ENCODE assay signal across 21 mouse cellular contexts in genomic region chr6:96373274-96373673, GRCm38 (mm10).
DNase-seq lines count a peak whose midpoint lies in the region; ATAC-seq and TF ChIP-seq lines count a peak whose summit lies in the region.
"Had no signal": no experiment of that assay in that cellular context is flagged by ENCODE, and none has a peak within 500 bp of the region (broad histone marks: within the 10 kb centered on the region; RNA-seq: fewer than 3 reads in every experiment).

No protein-coding gene starts in this region.

- no peak overlapping the region for H3K9ac ChIP-seq in embryonic facial prominence, embryonic 14.5 days (ENCODE audit: low read depth, low read length)
- H3K9ac ChIP-seq in forebrain, postnatal 0 days: no peak overlapping the region
- no peak overlapping the region for H3K9ac ChIP-seq in forebrain, embryonic 16.5 days (replicated peaks; ENCODE audit: low read depth, low read length)
- no peak overlapping the region for H3K9ac ChIP-seq in midbrain, embryonic 13.5 days (replicated peaks)
- H3K9ac ChIP-seq: heart, embryonic 13.5 days; hindbrain, embryonic 13.5 days had no signal

- no peak for DNase-seq in embryonic facial prominence, embryonic 14.5 days (ENCODE audit: low spot score)
- no peak for DNase-seq in embryonic facial prominence, embryonic 10.5 days (ENCODE audit: low spot score)
- DNase-seq in forebrain, postnatal 0 days: no peak
- DNase-seq in midbrain, embryonic 10.5 days (ENCODE audit: low spot score): no peak
- no peak for DNase-seq in lung, adult 2 months
- DNase-seq: adrenal gland, postnatal 14 days; B cell, adult 2 months; cerebellum, adult 2 months; cerebellum, postnatal 10 days; gastrocnemius, postnatal 36 days; heart, adult 11 months; heart, postnatal 36 days; kidney, adult 11 months had no signal

- no peak overlapping the region for H3K4me2 ChIP-seq in embryonic facial prominence, embryonic 14.5 days (ENCODE audit: low read depth, low read length)
- H3K4me2 ChIP-seq in forebrain, postnatal 0 days (ENCODE audit: low read depth): no peak overlapping the region
- H3K4me2 ChIP-seq in forebrain, embryonic 16.5 days (ENCODE audit: low read length): no peak overlapping the region
- H3K4me2 ChIP-seq in midbrain, embryonic 13.5 days (replicated peaks): no peak overlapping the region
- H3K4me2 ChIP-seq: heart, embryonic 13.5 days; hindbrain, embryonic 13.5 days had no signal

- no peak for TF ChIP-seq CTCF in forebrain, postnatal 0 days (IDR thresholded peaks at IDR 0.05; ENCODE audit: low read depth)
- TF ChIP-seq CTCF in lung, adult 2 months (IDR thresholded peaks at IDR 0.05; ENCODE audit: insufficient read depth, low read length): no peak

- no peaks in the 10 kb centered on the region for H3K9me3 ChIP-seq in embryonic facial prominence, embryonic 14.5 days (ENCODE audit: control insufficient read depth, low read length)
- no peaks in the 10 kb centered on the region for H3K9me3 ChIP-seq in embryonic facial prominence, embryonic 10.5 days
- no peaks in the 10 kb centered on the region for H3K9me3 ChIP-seq in forebrain, postnatal 0 days (ENCODE audit: low read length)
- no peaks in the 10 kb centered on the region for H3K9me3 ChIP-seq in forebrain, embryonic 16.5 days (ENCODE audit: control insufficient read depth, low read length)
- H3K9me3 ChIP-seq in midbrain, embryonic 13.5 days: no peaks in the 10 kb centered on the region
- H3K9me3 ChIP-seq in midbrain, embryonic 10.5 days (replicated peaks): no peaks in the 10 kb centered on the region
- H3K9me3 ChIP-seq: heart, embryonic 13.5 days; hindbrain, embryonic 13.5 days had no signal

- WGBS in embryonic facial prominence, embryonic 14.5 days: 69% methylated on average over 2 of the region's 2 CpGs
- 69% methylated on average over 2 of the region's 2 CpGs for whole genome bisulfite sequencing in embryonic facial prominence, embryonic 10.5 days
- 14% methylated on average over 2 of the region's 2 CpGs for WGBS in forebrain, postnatal 0 days
- WGBS in forebrain, embryonic 16.5 days: 11% methylated on average over 2 of the region's 2 CpGs
- WGBS in midbrain, embryonic 13.5 days: 11% methylated on average over 2 of the region's 2 CpGs
- 47% methylated on average over 2 of the region's 2 CpGs for WGBS in midbrain, embryonic 10.5 days
- WGBS in lung, adult 2 months: 80% methylated on average over 2 of the region's 2 CpGs

- no peak for TF ChIP-seq POLR2A in lung, adult 2 months (IDR thresholded peaks at IDR 0.05; ENCODE audit: borderline replicate concordance, extremely low read depth, low read depth, low read length)

- H3K27me3 ChIP-seq in embryonic facial prominence, embryonic 14.5 days (replicated peaks; ENCODE audit: control insufficient read depth, insufficient read depth, low read length): no peaks in the 10 kb centered on the region
- no peaks in the 10 kb centered on the region for H3K27me3 ChIP-seq in embryonic facial prominence, embryonic 10.5 days (replicated peaks; ENCODE audit: low read depth, poor library complexity, severe bottlenecking)
- peaks cover 5% of the 10 kb centered on the region; the same call in 1 of the 2 replicates for H3K27me3 ChIP-seq in forebrain, postnatal 0 days (ENCODE audit: insufficient read depth, low read length)
- no peaks in the 10 kb centered on the region for H3K27me3 ChIP-seq in forebrain, embryonic 16.5 days (replicated peaks; ENCODE audit: control insufficient read depth, insufficient read depth, low read length)
- no peaks in the 10 kb centered on the region for H3K27me3 ChIP-seq in midbrain, embryonic 13.5 days
- H3K27me3 ChIP-seq in midbrain, embryonic 10.5 days (ENCODE audit: low read depth, poor library complexity, severe bottlenecking): no peaks in the 10 kb centered on the region
- H3K27me3 ChIP-seq: heart, embryonic 13.5 days; hindbrain, embryonic 13.5 days had no signal

- no peaks in the 10 kb centered on the region for H3K4me1 ChIP-seq in embryonic facial prominence, embryonic 14.5 days (ENCODE audit: control insufficient read depth, insufficient read depth, low read length)
- H3K4me1 ChIP-seq in embryonic facial prominence, embryonic 10.5 days: no peaks in the 10 kb centered on the region
- no peaks in the 10 kb centered on the region for H3K4me1 ChIP-seq in forebrain, postnatal 0 days (ENCODE audit: insufficient read depth)
- H3K4me1 ChIP-seq in forebrain, embryonic 16.5 days (replicated peaks; ENCODE audit: control insufficient read depth, insufficient read depth, low read length): peaks cover 6% of the 10 kb centered on the region
- H3K4me1 ChIP-seq in midbrain, embryonic 13.5 days (replicated peaks): peaks cover 10% of the 10 kb centered on the region
- peaks cover 17% of the 10 kb centered on the region for H3K4me1 ChIP-seq in midbrain, embryonic 10.5 days
- H3K4me1 ChIP-seq in lung, adult 2 months (ENCODE audit: control insufficient read depth, insufficient read depth, low read length): no peaks in the 10 kb centered on the region
- H3K4me1 ChIP-seq: heart, embryonic 13.5 days had no signal

- ATAC-seq in embryonic facial prominence, embryonic 14.5 days (ENCODE audit: low read depth): peak; percentile 57; the same call in 1 of the 2 replicates
- peak; percentile 43; the same call in 1 of the 2 replicates for ATAC-seq in forebrain, postnatal 0 days
- no peak for ATAC-seq in forebrain, embryonic 16.5 days
- peak; percentile 73 for ATAC-seq in midbrain, embryonic 13.5 days
- ATAC-seq: activated CD4-positive, CD25-positive, alpha-beta regulatory T cell, adult 4 months; CD4-positive, CD25-positive, alpha-beta regulatory T cell, adult 4 months; hindbrain, postnatal 0 days had no signal

- no peak overlapping the region for H3K4me3 ChIP-seq in embryonic facial prominence, embryonic 14.5 days (ENCODE audit: low read depth, low read length)
- H3K4me3 ChIP-seq in embryonic facial prominence, embryonic 10.5 days: no peak overlapping the region
- H3K4me3 ChIP-seq in forebrain, postnatal 0 days (ENCODE audit: low read depth, low read length): no peak overlapping the region
- no peak overlapping the region for H3K4me3 ChIP-seq in forebrain, embryonic 16.5 days (replicated peaks; ENCODE audit: low read length)
- H3K4me3 ChIP-seq in midbrain, embryonic 13.5 days (replicated peaks): no peak overlapping the region
- no peak overlapping the region for H3K4me3 ChIP-seq in midbrain, embryonic 10.5 days
- H3K4me3 ChIP-seq in lung, adult 2 months (replicated peaks; ENCODE audit: extremely low read depth, low read depth, low read length): no peak overlapping the region
- H3K4me3 ChIP-seq: heart, embryonic 13.5 days; hindbrain, embryonic 13.5 days had no signal

- H3K36me3 ChIP-seq in embryonic facial prominence, embryonic 14.5 days (ENCODE audit: control insufficient read depth, insufficient read depth, low read length): no peaks in the 10 kb centered on the region
- H3K36me3 ChIP-seq in embryonic facial prominence, embryonic 10.5 days (replicated peaks): no peaks in the 10 kb centered on the region
- H3K36me3 ChIP-seq in forebrain, postnatal 0 days (ENCODE audit: insufficient read depth): no peaks in the 10 kb centered on the region
- no peaks in the 10 kb centered on the region for H3K36me3 ChIP-seq in forebrain, embryonic 16.5 days (ENCODE audit: control insufficient read depth, insufficient read depth)
- no peaks in the 10 kb centered on the region for H3K36me3 ChIP-seq in midbrain, embryonic 13.5 days
- H3K36me3 ChIP-seq in midbrain, embryonic 10.5 days: no peaks in the 10 kb centered on the region
- H3K36me3 ChIP-seq: G1E; heart, embryonic 13.5 days; hindbrain, embryonic 13.5 days had no signal

- no peak overlapping the region for H3K27ac ChIP-seq in embryonic facial prominence, embryonic 14.5 days (replicated peaks; ENCODE audit: low read depth, low read length)
- no peak overlapping the region for H3K27ac ChIP-seq in embryonic facial prominence, embryonic 10.5 days (replicated peaks)
- no peak overlapping the region for H3K27ac ChIP-seq in forebrain, postnatal 0 days (ENCODE audit: low read depth, low read length)
- no peak overlapping the region for H3K27ac ChIP-seq in forebrain, embryonic 16.5 days (ENCODE audit: low read length)
- H3K27ac ChIP-seq in midbrain, embryonic 13.5 days: no peak overlapping the region
- H3K27ac ChIP-seq in midbrain, embryonic 10.5 days (replicated peaks): no peak overlapping the region
- H3K27ac ChIP-seq: heart, embryonic 13.5 days; hindbrain, embryonic 13.5 days; hindbrain, postnatal 0 days had no signal
